Mouse (Mus musculus) heart, embryonic 11.5 days (tissue): ENCODE measurements around the gene Enox1. TPM values are rescaled to one million over a fixed set of nuclear protein-coding genes. Genes with fewer than 3 reads are reported as not detected.

ENCODE experiments used
- ATAC-seq: fragments of 200-750 bp; cut with Nextera tagmentation; replicated peaks from 2 replicates; pipeline ENCODE4 v1.8.0; 2017; ENCODE audit warnings: moderate library complexity; ENCODE audit not compliant: insufficient number of reproducible peaks, low FRiP score, low TSS enrichment
- H3K27ac ChIP-seq: fragments of 300-500 bp; sonication (generic); 2 replicates; pipeline ENCODE4 v1.5.1; 2014; ENCODE audit warnings: mild to moderate bottlenecking, low read depth, low read length
- H3K27me3 ChIP-seq: fragments of 300-500 bp; sonication (generic); 2 replicates; pipeline ENCODE4 v1.6.1; 2014; ENCODE audit warnings: mild to moderate bottlenecking, low read length, mixed read lengths; ENCODE audit not compliant: control insufficient read depth, insufficient read depth
- H3K36me3 ChIP-seq: fragments of 300-500 bp; sonication (generic); 2 replicates; pipeline ENCODE4 v1.6.1; 2014; ENCODE audit warnings: mild to moderate bottlenecking, low read length, moderate library complexity, mixed read lengths; ENCODE audit not compliant: control insufficient read depth, insufficient read depth
- H3K4me1 ChIP-seq: fragments of 300-500 bp; sonication (generic); 2 replicates; pipeline ENCODE4 v1.6.1; 2014; ENCODE audit warnings: low read length; ENCODE audit not compliant: control insufficient read depth, insufficient read depth
- H3K4me2 ChIP-seq: fragments of 300-500 bp; sonication (generic); 2 replicates; pipeline ENCODE4 v1.6.1; 2014; ENCODE audit warnings: mild to moderate bottlenecking, moderate library complexity
- H3K4me3 ChIP-seq: fragments of 300-500 bp; sonication (generic); 2 replicates; pipeline ENCODE4 v1.5.1; 2014; ENCODE audit warnings: low read depth, low read length
- H3K9ac ChIP-seq: fragments of 300-500 bp; sonication (generic); 2 replicates; pipeline ENCODE4 v1.6.1; 2014; ENCODE audit warnings: mild to moderate bottlenecking, low read depth, low read length, moderate library complexity
- H3K9me3 ChIP-seq: fragments of 300-500 bp; sonication (generic); replicated peaks from 2 replicates; pipeline ENCODE4 v1.6.1; 2016; ENCODE audit warnings: low read length; ENCODE audit not compliant: control insufficient read depth
- WGBS: fragments of 180-500 bp; shearing (Covaris S2); extraction: QIAGEN DNeasy Blood & Tissue Kit; methylation state at CpG from one replicate; pipeline ENCODE4 v1.1.7; 2014; ENCODE audit not compliant: insufficient replicate concordance; 5-methylcytosine and 5-hydroxymethylcytosine counted together
- polyA plus RNA-seq: library from polyadenylated mRNA; unstranded; fragments of >200 nt; fragmentation: Nextera tagmentation; extraction: Ambion mirVana; gene quantifications from 2 replicates; pipeline ENCODE4 v1.2.1, GENCODE M21; 2014

Enox1 gene
- polyA plus RNA-seq, 1 experiment from 2014 or later = 2.3 TPM

DNA sequence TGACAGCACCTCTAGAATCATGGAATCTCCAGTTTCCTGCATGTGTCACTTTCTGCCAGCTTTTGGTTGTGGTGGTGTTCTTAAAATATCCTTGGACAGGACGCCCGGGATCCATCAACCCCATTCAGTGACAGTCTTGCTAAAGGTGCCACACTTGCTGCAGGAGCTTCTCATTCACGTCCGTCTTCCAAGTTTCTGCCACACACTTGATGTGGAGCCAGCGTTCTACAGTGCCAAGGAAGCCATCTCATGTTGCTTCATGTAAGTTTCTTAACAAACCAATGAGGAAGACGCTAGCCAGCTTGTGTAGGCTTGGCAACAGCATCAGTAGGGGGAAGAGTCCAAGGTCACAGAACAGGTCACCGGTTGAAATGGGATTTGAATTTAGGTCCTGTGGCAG, 5.1 kb upstream of the Enox1 start:
- Histone ChIP-seq H3K9me3 (no peaks in the 10 kb centered on the region), H3K4me3 (no peak overlapping the region), H3K27ac (no peak overlapping the region), H3K4me2 (no peak overlapping the region), H3K27me3 (peaks cover 5% of the 10 kb centered on the region; the same call in 1 of the 2 replicates), H3K9ac (no peak overlapping the region), H3K36me3 (no peaks in the 10 kb centered on the region), H3K4me1 (no peaks in the 10 kb centered on the region)
- no peak for ATAC-seq
- 80% methylated on average over 7 of the region's 7 CpGs for WGBS

DNA sequence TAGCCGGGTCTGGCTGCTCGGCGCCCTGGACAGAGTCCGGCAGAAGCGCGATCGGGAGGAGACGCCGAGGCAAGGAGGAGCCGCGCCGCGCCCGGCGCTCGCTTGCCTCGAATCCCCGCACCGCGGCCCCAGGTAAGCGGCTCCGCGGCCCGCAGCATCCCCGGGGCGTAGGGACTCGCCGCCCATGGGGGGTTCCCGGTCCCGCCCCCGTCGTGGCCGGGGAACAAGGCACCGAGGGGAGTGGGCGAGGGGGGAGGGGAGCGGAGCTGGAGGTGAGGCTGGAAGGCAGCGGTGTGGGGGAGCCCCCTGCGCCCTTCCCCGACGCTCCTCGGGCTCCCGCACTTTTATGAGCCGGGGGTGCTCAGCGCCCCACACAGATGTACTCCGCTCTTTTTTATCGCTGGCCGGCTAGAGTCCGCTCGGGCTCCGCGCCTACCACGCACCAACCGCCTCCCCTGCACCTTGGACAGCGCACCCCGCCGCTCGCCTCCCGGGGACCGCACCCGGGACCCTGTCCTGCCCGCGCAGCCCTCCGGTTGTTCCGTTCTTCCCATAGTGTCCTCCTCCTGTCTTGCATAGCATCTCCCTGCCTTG, 445 bp downstream of the Enox1 start:
- H3K36me3 ChIP-seq = no peaks in the 10 kb centered on the region
- H3K27ac ChIP-seq = no peak overlapping the region
- H3K4me3 ChIP-seq = peak overlapping the region; percentile 77

DNA sequence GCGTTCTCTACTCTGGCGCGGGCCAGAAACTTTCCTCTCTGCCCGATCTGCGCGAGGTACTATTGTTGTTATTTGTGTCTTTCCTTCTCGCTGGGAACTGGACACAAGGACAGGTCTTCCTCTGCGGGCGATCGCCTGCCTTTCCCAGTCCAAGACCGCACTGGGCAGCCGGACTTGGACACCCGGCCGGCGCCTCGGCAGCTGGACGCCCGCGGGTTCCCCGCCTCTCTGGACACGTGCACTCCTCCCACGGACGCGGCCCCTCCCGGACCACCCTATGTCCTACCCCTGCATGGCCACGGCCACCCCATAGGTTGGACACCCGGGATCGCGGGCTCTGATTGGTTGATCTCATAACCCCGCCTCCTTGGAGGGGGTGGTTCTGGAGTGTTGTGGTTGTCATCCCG, 945 bp downstream of the Enox1 start:
- WGBS = 1% methylated on average over 31 of the region's 31 CpGs

More for the DNA sequence above, 445 bp downstream of the Enox1 start:
- Histone ChIP-seq H3K4me1 (no peaks in the 10 kb centered on the region), H3K4me2 (peak overlapping the region; percentile 100), H3K9me3 (no peaks in the 10 kb centered on the region), H3K27me3 (peaks cover 5% of the 10 kb centered on the region; the same call in 1 of the 2 replicates), H3K9ac (peak overlapping the region; percentile 68)
- peak; percentile 50 for ATAC-seq
- WGBS = under 1% methylated on average over 44 of the region's 64 CpGs

DNA sequence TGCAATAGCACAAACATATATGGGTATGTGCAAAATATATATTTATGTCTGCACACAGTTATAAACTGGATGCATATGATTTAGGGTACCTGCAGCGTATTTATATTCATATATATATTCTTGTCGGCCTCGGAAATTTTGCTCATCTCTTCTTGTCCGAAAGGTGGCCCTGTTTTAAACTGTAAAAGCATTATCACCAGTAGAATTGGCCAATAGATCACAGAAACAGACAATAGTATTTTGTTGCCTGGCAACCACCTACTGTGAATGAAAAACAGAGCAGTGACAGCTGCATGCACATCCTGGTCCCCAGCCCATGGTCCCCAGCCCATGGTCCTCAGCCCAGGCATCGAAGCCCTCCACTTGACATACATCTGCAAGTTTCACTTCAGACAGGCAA, 2.8 kb downstream of the Enox1 start:
- Histone ChIP-seq H3K4me3 (no peak overlapping the region), H3K27ac (no peak overlapping the region), H3K9ac (no peak overlapping the region), H3K4me1 (no peaks in the 10 kb centered on the region), H3K36me3 (no peaks in the 10 kb centered on the region), H3K4me2 (no peak overlapping the region), H3K27me3 (peaks cover 5% of the 10 kb centered on the region; the same call in 1 of the 2 replicates), H3K9me3 (no peaks in the 10 kb centered on the region)
- 81% methylated on average over 5 of the region's 5 CpGs for WGBS
- ATAC-seq = no peak

More for the DNA sequence above, 945 bp downstream of the Enox1 start:
- Histone ChIP-seq H3K4me3 (peak overlapping the region; percentile 77), H3K27ac (no peak overlapping the region), H3K4me2 (peak overlapping the region; percentile 100), H3K36me3 (no peaks in the 10 kb centered on the region), H3K9me3 (no peaks in the 10 kb centered on the region), H3K4me1 (no peaks in the 10 kb centered on the region), H3K9ac (0 out of 2 replicates have a peak overlapping the region, but pooled peaks have one; percentile 6), H3K27me3 (peaks cover 5% of the 10 kb centered on the region; the same call in 1 of the 2 replicates)
- ATAC-seq = peak; percentile 70

DNA sequence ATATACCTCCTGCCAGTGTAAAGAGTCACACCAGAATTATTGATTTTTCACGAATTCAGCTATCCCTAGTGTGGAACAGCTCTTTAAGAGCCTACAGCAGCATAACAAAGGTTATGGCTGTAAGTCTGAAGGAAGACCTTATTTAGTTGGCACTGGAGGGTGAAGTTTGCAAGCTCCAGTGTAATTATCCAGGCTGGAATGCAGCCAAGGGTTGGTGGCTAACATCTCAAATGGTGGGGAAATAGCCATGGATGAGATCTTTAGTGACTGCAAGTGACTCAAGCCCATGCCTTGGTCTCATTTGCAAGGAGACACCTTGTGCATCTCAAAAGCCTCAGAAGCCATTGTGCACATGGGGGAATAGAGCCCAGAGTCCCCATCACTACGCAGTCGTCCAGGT, 5.9 kb downstream of the Enox1 start:
- no peaks in the 10 kb centered on the region for H3K27me3 ChIP-seq
- H3K4me3 ChIP-seq = no peak overlapping the region
- no peak overlapping the region for H3K4me2 ChIP-seq
- no peaks in the 10 kb centered on the region for H3K36me3 ChIP-seq
- H3K4me1 ChIP-seq = no peaks in the 10 kb centered on the region
- no peaks in the 10 kb centered on the region for H3K9me3 ChIP-seq
- H3K9ac ChIP-seq = no peak overlapping the region
- 73% methylated on average over 3 of the region's 3 CpGs for WGBS
- ATAC-seq = no peak
- H3K27ac ChIP-seq = no peak overlapping the region

DNA sequence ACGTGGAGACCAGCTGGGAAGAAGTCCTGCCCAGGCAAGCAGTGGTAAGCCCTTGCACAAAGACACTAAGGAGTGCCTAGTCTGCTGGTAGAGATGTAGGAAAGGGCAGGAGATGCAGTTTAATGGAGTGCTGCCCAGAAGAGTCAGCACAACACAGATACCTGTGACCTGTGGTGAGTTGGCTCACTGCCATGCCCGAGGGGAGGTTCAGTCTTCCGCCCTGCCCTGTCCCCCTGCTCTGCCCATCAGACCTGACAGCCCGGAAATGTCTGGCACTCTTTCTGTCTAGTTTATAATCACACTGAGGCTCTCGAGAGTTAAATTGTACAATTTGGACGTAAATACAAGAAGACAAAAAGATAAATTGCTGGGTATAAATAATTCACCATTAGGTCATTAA, 7.8 kb downstream of the Enox1 start:
- Histone ChIP-seq H3K27me3 (no peaks in the 10 kb centered on the region), H3K4me3 (no peak overlapping the region), H3K9ac (no peak overlapping the region), H3K27ac (no peak overlapping the region), H3K4me2 (no peak overlapping the region), H3K9me3 (no peaks in the 10 kb centered on the region), H3K36me3 (no peaks in the 10 kb centered on the region), H3K4me1 (no peaks in the 10 kb centered on the region)
- no peak for ATAC-seq
- 81% methylated on average over 6 of the region's 6 CpGs for WGBS

DNA sequence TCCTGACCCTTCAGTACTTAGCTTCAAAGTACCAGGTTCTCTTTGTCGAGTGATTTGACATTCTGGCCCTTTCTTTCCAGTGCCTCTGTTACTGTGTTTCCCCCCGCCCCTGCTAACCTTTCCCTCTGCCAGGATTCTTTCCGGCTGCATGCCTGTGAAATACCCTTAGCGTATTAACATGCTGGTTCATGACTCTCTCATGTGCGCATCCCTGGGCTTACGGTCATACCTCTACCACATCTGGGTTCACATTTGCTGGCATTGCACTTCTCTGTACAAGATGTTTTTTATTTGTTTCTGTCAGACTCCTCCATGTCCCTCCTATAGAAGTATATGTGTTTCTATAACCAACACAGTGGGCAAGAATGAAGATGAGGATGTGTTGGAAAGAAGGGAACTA, 11.6 kb downstream of the Enox1 start:
- ATAC-seq = no peak
- no peak overlapping the region for H3K4me3 ChIP-seq
- no peaks in the 10 kb centered on the region for H3K27me3 ChIP-seq
- no peak overlapping the region for H3K4me2 ChIP-seq
- no peak overlapping the region for H3K27ac ChIP-seq
- no peaks in the 10 kb centered on the region for H3K9me3 ChIP-seq
- H3K36me3 ChIP-seq = no peaks in the 10 kb centered on the region
- no peak overlapping the region for H3K9ac ChIP-seq
- WGBS = 81% methylated on average over 6 of the region's 6 CpGs
- H3K4me1 ChIP-seq = no peaks in the 10 kb centered on the region

DNA sequence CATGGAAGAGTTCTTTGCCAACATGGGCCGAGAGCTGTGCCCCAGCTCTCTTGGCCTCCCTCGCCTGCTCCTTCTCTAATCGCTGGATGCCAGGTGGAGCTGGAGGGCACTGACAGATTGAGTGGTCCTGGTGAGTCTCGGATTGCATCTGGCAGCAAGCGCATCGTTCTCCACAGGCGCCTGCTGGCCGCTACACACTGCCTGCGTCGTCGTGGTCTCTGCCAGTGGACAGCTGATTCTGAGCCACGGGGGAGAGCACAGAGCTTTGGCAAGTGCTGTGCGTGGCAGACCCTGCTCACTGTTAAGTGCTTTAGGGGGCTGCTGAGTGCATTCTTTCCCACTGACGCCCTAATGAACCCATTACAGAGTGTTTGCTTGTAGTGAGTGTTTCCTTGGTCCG, 17.9 kb downstream of the Enox1 start:
- no peaks in the 10 kb centered on the region for H3K9me3 ChIP-seq
- no peak overlapping the region for H3K4me3 ChIP-seq
- no peak overlapping the region for H3K4me2 ChIP-seq
- 58% methylated on average over 15 of the region's 15 CpGs for WGBS
- no peaks in the 10 kb centered on the region for H3K27me3 ChIP-seq
- no peaks in the 10 kb centered on the region for H3K36me3 ChIP-seq
- no peak for ATAC-seq
- H3K4me1 ChIP-seq = no peaks in the 10 kb centered on the region
- H3K27ac ChIP-seq = no peak overlapping the region
- H3K9ac ChIP-seq = no peak overlapping the region

DNA sequence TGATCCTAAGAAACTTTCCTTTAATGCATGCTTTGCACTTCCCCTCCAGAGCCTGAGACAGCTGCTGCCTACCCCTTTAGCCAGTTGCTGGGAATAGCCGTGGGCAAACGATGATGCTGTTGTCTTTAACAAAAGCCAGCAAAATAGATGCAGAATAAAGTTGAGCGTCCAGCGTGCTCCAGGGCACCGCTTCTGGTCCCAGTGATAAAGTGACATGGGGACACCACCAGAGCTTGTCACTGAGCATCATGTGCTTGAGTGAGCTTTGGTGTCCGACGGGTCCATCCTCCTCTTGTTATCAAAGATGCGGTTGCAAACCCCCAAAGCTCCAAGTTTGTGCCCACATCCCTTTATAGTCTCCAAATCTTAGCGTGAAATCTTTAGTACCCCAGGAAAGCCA, 18.4 kb downstream of the Enox1 start:
- H3K4me2 ChIP-seq = no peak overlapping the region
- H3K27ac ChIP-seq = no peak overlapping the region
- no peaks in the 10 kb centered on the region for H3K9me3 ChIP-seq
- no peaks in the 10 kb centered on the region for H3K4me1 ChIP-seq
- H3K9ac ChIP-seq = no peak overlapping the region
- no peaks in the 10 kb centered on the region for H3K36me3 ChIP-seq
- 81% methylated on average over 9 of the region's 9 CpGs for WGBS
- H3K4me3 ChIP-seq = no peak overlapping the region
- no peaks in the 10 kb centered on the region for H3K27me3 ChIP-seq
- no peak for ATAC-seq
